Mouse (Mus musculus): ENCODE measurements around the gene Vmn1r189. TPM values are rescaled to one million over a fixed set of nuclear protein-coding genes. Genes with fewer than 3 reads are reported as not detected.
"Not testable (repeated sequence)": the region's sequence is repeated elsewhere in the genome, so short reads cannot be mapped to it uniquely, and the experiment has no call there.

Gene Vmn1r189
- not detected in 2 replicates for polyA plus RNA-seq (2015; fragmentation: Nextera tagmentation; extraction: Ambion mirVana)

DNA sequence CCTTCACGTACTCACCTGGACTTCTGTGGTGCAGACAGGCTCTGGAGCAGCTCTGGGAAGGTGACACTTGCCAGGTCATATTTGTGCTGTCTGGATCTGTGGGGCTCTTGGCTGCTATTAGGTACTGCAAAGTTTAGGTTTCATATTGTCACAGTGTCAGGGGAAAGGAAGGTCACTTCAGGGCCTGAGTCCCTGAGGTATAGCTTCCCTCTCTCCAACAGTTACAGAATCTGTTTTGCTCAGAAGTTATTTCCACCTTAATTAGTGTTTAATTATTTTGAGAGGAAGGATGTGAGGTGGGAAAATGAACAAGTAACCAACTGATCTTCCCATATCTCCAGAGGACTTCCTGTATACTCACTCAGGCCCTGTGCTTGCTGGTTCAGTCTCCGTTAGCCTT, at the start of gene Vmn1r189:
Gene Vmn1r189 (minus strand): TSS at position 101 of the 400 bp plus-strand sequence.
- ATAC-seq; H3K36me3 ChIP-seq (ENCODE audit: control insufficient read depth, insufficient read depth, low read length); H3K4me3 ChIP-seq (ENCODE audit: low read length); H3K27ac ChIP-seq (ENCODE audit: low read depth, low read length); H3K9ac ChIP-seq (ENCODE audit: low read depth, low read length); H3K4me2 ChIP-seq (ENCODE audit: low read length); H3K4me1 ChIP-seq (ENCODE audit: control insufficient read depth, insufficient read depth, low read depth, low read length); H3K27me3 ChIP-seq (replicated peaks; ENCODE audit: control insufficient read depth, insufficient read depth, low read length); H3K9me3 ChIP-seq (ENCODE audit: control insufficient read depth, low read length): not testable (repeated sequence)
- WGBS, result 100% methylated on average over 1 of the region's 2 CpGs

DNA sequence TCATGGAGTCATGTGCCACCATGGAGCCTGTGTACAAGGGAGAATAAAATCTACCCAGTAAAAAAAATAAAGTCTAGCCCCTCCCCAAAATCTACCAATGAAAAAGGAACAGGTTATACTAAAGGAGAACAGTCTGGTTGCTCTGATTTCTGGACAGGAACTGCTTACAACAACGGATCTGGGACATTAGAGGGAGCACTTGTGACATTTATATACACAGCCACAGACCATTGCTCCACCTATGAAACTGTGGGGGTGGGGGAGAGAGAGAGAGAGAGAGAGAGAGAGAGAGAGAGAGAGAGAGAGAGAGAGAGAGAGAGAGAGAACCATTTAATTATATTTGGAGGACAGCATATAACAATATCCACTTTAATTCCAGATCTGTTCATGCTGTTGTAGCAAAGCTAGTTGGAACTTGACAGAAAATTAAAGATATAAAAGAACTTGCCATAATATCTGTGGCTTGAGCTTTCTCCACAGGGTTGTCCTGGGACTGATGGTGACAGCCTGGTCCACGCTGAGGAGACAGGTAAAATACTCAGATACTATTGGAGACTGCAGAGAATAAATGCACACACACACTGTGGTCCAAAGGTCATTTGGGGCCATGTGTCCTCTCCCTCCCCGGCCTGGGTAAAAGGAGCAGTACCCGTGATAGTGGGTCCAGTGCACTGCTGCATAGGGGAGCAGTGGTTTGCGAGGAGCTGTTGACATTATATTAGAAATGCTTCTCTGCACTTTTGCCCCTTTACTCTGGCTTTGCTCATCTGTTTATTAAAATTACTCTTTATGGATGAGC, 31.1 kb upstream of the Vmn1r189 start:
- ATAC-seq; H3K9me3 ChIP-seq (ENCODE audit: control insufficient read depth, low read length); H3K4me1 ChIP-seq (ENCODE audit: control insufficient read depth, insufficient read depth, low read depth, low read length); H3K4me2 ChIP-seq (ENCODE audit: low read length); H3K27ac ChIP-seq (ENCODE audit: low read depth, low read length); H3K27me3 ChIP-seq (replicated peaks; ENCODE audit: control insufficient read depth, insufficient read depth, low read length); H3K36me3 ChIP-seq (ENCODE audit: control insufficient read depth, insufficient read depth, low read length); H3K9ac ChIP-seq (ENCODE audit: low read depth, low read length); H3K4me3 ChIP-seq (ENCODE audit: low read length): not testable (repeated sequence)
- WGBS, result 83% methylated on average over 5 of the region's 5 CpGs

DNA sequence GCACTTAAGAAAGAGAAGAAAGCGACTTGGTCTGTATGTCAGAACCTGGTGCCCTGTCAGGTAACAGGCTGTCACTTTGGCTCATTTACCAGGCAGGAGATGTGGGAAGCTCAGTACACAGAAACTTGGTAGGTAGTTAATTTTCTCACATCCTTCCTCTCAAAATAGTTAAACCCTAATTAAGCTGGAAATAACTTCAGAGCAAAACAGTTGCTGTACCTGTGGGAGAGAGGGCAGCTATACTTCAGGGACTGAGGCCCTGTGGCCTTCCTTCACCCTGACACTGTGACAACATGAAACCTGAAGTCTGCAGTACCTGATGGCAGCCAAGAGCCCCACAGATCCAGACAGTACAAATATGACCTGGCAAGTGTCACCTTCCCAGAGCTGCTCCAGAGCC, 21.5 kb downstream of the Vmn1r189 start, which contains the start of gene Vmn1r188:
Gene Vmn1r188 (plus strand): TSS at position 301 of the 400 bp plus-strand sequence.
- H3K4me3 ChIP-seq (ENCODE audit: low read length); H3K27ac ChIP-seq (ENCODE audit: low read depth, low read length); H3K27me3 ChIP-seq (replicated peaks; ENCODE audit: control insufficient read depth, insufficient read depth, low read length); H3K4me1 ChIP-seq (ENCODE audit: control insufficient read depth, insufficient read depth, low read depth, low read length); ATAC-seq; H3K36me3 ChIP-seq (ENCODE audit: control insufficient read depth, insufficient read depth, low read length); H3K9ac ChIP-seq (ENCODE audit: low read depth, low read length); H3K4me2 ChIP-seq (ENCODE audit: low read length); H3K9me3 ChIP-seq (ENCODE audit: control insufficient read depth, low read length): not testable (repeated sequence)
- WGBS, result 95% methylated on average over 1 of the region's 1 CpGs

DNA sequence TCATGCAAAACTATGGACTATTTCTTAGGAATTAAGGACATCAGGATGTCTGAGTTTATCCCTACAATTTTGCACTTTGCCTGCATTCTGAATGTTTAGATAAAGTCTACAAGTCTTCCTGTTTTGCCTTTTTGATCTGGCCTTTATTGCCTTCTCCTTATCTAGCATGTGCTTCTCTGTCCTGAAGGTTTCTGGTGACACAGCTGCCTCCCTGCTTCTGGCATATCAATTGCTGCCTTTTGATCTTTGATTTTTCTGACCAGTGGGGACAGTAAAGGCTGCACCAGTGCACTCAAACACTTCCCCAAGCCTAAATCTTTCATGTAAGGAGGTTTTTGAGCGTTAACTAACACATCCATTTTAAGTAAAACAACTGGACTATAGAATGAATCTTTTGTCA, 42.2 kb downstream of the Vmn1r189 start:
- Histone ChIP-seq H3K36me3 (ENCODE audit: control insufficient read depth, insufficient read depth, low read length) (no peaks in the 10 kb centered on the region), H3K27me3 (replicated peaks; ENCODE audit: control insufficient read depth, insufficient read depth, low read length) (no peaks in the 10 kb centered on the region), H3K4me2 (ENCODE audit: low read length) (no peak overlapping the region), H3K9me3 (ENCODE audit: control insufficient read depth, low read length) (no peaks in the 10 kb centered on the region; the same call in 1 of the 2 replicates), H3K4me1 (ENCODE audit: control insufficient read depth, insufficient read depth, low read depth, low read length) (no peaks in the 10 kb centered on the region), H3K9ac (ENCODE audit: low read depth, low read length) (no peak overlapping the region), H3K4me3 (ENCODE audit: low read length) (no peak overlapping the region), H3K27ac (ENCODE audit: low read depth, low read length) (no peak overlapping the region)
- 72% methylated on average over 1 of the region's 1 CpGs for WGBS
- ATAC-seq, result no peak

DNA sequence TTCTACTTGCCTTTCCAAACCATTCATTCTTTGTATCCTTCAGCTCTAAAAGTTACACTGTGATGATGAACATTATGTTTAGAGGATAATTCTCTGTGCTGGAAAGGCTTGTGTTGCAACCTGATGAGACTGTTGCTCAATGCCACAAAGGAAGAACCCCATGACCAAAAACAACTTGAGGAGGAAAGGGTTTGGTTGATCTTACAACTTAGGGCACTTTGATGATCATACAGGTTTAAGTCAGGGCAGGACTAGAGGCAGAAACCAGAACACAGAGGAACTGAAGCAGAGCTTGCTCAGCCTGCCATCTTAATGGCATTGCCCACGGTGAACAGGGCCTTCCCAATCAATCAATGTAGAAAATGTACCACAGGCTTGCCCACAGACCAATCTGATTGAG, 44.2 kb downstream of the Vmn1r189 start:
- WGBS, result 94% methylated on average over 1 of the region's 1 CpGs
- H3K36me3 ChIP-seq (ENCODE audit: control insufficient read depth, insufficient read depth, low read length), result no peaks in the 10 kb centered on the region
- H3K9ac ChIP-seq (ENCODE audit: low read depth, low read length), result no peak overlapping the region
- ATAC-seq, result no peak
- H3K27ac ChIP-seq (ENCODE audit: low read depth, low read length), result no peak overlapping the region
- H3K4me2 ChIP-seq (ENCODE audit: low read length), result no peak overlapping the region
- no peak overlapping the region for H3K4me3 ChIP-seq (ENCODE audit: low read length)
- H3K27me3 ChIP-seq (replicated peaks; ENCODE audit: control insufficient read depth, insufficient read depth, low read length), result no peaks in the 10 kb centered on the region
- no peaks in the 10 kb centered on the region; the same call in 1 of the 2 replicates for H3K9me3 ChIP-seq (ENCODE audit: control insufficient read depth, low read length)
- no peaks in the 10 kb centered on the region for H3K4me1 ChIP-seq (ENCODE audit: control insufficient read depth, insufficient read depth, low read depth, low read length)

DNA sequence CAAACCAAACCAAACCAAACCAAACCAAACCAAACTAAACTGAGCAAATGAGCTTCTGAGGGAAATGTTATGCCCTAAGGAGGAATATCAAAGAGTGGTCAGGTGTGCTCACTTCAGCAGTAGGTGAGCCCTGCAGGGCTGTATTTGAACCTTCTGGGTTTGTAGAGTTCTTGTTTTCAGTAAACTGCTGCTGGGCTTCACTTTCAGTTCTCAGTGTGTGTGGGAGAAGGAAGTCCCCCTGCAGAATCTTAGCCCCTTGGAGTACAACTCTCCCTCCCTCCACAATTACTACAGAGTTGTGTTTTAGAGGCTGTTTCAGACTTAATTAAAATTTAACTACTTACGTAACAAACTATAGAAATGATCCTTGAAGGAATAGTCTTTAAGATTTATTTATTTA, 51.9 kb downstream of the Vmn1r189 start:
- H3K9ac ChIP-seq (ENCODE audit: low read depth, low read length), result no peak overlapping the region
- no peaks in the 10 kb centered on the region for H3K36me3 ChIP-seq (ENCODE audit: control insufficient read depth, insufficient read depth, low read length)
- H3K4me1 ChIP-seq (ENCODE audit: control insufficient read depth, insufficient read depth, low read depth, low read length), result no peaks in the 10 kb centered on the region
- ATAC-seq, result no peak
- no peak overlapping the region for H3K4me3 ChIP-seq (ENCODE audit: low read length)
- H3K27me3 ChIP-seq (replicated peaks; ENCODE audit: control insufficient read depth, insufficient read depth, low read length), result no peaks in the 10 kb centered on the region
- no peak overlapping the region for H3K4me2 ChIP-seq (ENCODE audit: low read length)
- WGBS, result 94% methylated on average over 1 of the region's 1 CpGs
- no peak overlapping the region for H3K27ac ChIP-seq (ENCODE audit: low read depth, low read length)
- H3K9me3 ChIP-seq (ENCODE audit: control insufficient read depth, low read length), result no peaks in the 10 kb centered on the region

DNA sequence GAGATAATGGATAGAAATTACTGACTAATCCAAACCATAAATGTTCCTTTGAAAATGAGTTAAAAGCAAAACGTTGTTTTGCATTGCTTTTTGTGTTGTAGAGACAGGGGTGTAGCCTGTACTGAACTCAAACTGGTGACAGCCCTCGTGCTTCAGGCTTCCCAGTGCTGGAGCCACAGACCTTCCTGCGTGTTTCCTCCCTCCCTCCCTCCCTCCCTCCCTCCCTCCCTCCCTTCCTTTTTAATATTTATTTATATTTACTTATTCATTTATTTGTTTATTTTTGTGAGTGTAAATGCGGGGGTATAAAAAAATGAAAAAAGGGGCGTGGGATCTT, 54.1 kb downstream of the Vmn1r189 start:
- no peaks in the 10 kb centered on the region for H3K27me3 ChIP-seq (replicated peaks; ENCODE audit: control insufficient read depth, insufficient read depth, low read length)

DNA sequence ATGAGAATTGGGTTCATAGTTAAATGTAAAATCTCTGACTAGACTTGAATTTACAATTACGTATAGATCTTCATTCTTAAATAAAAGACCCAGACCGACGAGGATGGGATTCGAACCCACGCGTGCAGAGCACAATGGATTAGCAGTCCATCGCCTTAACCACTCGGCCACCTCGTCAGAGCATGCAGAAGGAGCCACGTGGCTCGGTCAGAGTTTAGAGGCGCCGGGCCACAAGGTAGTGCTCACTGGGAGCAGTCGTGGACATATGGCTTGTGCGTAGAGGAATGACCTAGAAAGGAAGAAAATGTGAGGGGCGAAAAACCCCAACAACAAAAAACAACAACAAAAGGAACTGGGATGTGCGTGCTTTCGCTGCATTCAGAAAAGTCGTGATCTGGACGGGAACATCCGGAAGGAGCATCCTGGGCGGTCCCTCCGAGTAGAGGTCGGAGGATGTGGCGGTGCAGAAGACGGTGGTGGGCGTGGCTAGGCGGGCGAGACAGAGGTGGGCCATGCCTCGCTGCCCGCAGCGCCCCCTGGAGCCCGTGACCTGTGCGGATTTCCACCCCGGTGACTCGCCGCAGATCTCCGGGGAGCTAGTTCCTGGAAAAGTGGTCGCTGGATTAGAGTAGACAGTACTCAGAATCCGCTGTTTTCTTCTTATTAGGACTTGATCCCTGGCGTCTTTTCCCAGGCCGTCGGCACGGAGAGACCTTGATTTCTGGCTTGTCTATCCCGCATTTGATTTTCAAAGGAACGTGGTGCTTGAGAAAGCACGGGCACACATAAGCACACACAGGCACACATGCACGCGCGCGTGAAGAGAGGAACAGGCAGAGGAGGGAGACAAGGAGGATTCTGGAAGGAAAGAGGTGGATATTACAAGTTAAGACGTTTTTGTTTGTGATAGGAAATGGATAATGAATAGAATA, 54.8 kb downstream of the Vmn1r189 start:
- H3K27me3 ChIP-seq (replicated peaks; ENCODE audit: control insufficient read depth, insufficient read depth, low read length), result no peaks in the 10 kb centered on the region
- peak overlapping the region; percentile 67 for H3K9ac ChIP-seq (ENCODE audit: low read depth, low read length)
- no peaks in the 10 kb centered on the region for H3K9me3 ChIP-seq (ENCODE audit: control insufficient read depth, low read length)
- peak overlapping the region; percentile 88 for H3K27ac ChIP-seq (ENCODE audit: low read depth, low read length)
- peak; percentile 98 for ATAC-seq
- WGBS, result under 1% methylated on average over 52 of the region's 52 CpGs
- H3K36me3 ChIP-seq (ENCODE audit: control insufficient read depth, insufficient read depth, low read length), result no peaks in the 10 kb centered on the region
- H3K4me2 ChIP-seq (ENCODE audit: low read length), result peak overlapping the region; percentile 69
- no peaks in the 10 kb centered on the region for H3K4me1 ChIP-seq (ENCODE audit: control insufficient read depth, insufficient read depth, low read depth, low read length)
- peak overlapping the region; percentile 59 for H3K4me3 ChIP-seq (ENCODE audit: low read length)

More for the DNA sequence above, 54.1 kb downstream of the Vmn1r189 start:
- Histone ChIP-seq H3K27ac (ENCODE audit: low read depth, low read length) (peak overlapping the region; percentile 88), H3K9ac (ENCODE audit: low read depth, low read length) (peak overlapping the region; percentile 67), H3K4me2 (ENCODE audit: low read length) (peak overlapping the region; percentile 69), H3K4me1 (ENCODE audit: control insufficient read depth, insufficient read depth, low read depth, low read length) (no peaks in the 10 kb centered on the region), H3K36me3 (ENCODE audit: control insufficient read depth, insufficient read depth, low read length) (no peaks in the 10 kb centered on the region), H3K4me3 (ENCODE audit: low read length) (peak overlapping the region; percentile 59), H3K9me3 (ENCODE audit: control insufficient read depth, low read length) (no peaks in the 10 kb centered on the region)
- peak; percentile 41; the same call in 1 of the 2 replicates for ATAC-seq
- WGBS, result 15% methylated on average over 5 of the region's 5 CpGs
